30 mouse cellular contexts compared by ENCODE assay signal in genomic region chr1:96953358-96953757, GRCm38 (mm10).
"Had no signal": no experiment of that assay in that cellular context is flagged by ENCODE, and none has a peak within 500 bp of the region (broad histone marks: within the 10 kb centered on the region; RNA-seq: fewer than 3 reads in every experiment).

No protein-coding gene starts in this region.

- H3K27ac ChIP-seq: limb, embryonic 10.5 days; limb, embryonic 12.5 days; limb, embryonic 13.5 days; limb, embryonic 15.5 days; liver, embryonic 12.5 days; liver, embryonic 13.5 days; liver, embryonic 14.5 days; liver, embryonic 15.5 days; lung, embryonic 15.5 days; macrophage; midbrain, embryonic 10.5 days; midbrain, embryonic 12.5 days; midbrain, embryonic 13.5 days; midbrain, embryonic 15.5 days; neural tube, embryonic 12.5 days had no signal

- H3K36me3 ChIP-seq: limb, embryonic 10.5 days; limb, embryonic 12.5 days; limb, embryonic 13.5 days; limb, embryonic 15.5 days; liver, embryonic 12.5 days; liver, embryonic 13.5 days; liver, embryonic 15.5 days; lung, embryonic 15.5 days; midbrain, embryonic 10.5 days; midbrain, embryonic 12.5 days; midbrain, embryonic 13.5 days; midbrain, embryonic 15.5 days; neural tube, embryonic 12.5 days had no signal

- DNase-seq: left cerebral cortex, postnatal 4 days; liver; liver, embryonic 13.5 days; liver, postnatal 0 days; lung, adult 18-20 months; lung, adult 2 months; lung, embryonic 14.5 days; lung, postnatal 10 days; lung, postnatal 14 days; lung, postnatal 36 days; lung, postnatal 4 days had no signal

- H3K4me3 ChIP-seq: limb, embryonic 10.5 days; limb, embryonic 12.5 days; limb, embryonic 13.5 days; limb, embryonic 15.5 days; liver, embryonic 12.5 days; liver, embryonic 13.5 days; liver, embryonic 15.5 days; lung, embryonic 15.5 days; megakaryocyte, embryonic 14.5 days; midbrain, embryonic 10.5 days; midbrain, embryonic 12.5 days; midbrain, embryonic 13.5 days; midbrain, embryonic 15.5 days; myocyte; neural tube, embryonic 12.5 days had no signal

- H3K4me2 ChIP-seq: limb, embryonic 12.5 days; limb, embryonic 13.5 days; limb, embryonic 15.5 days; liver, embryonic 11.5 days; liver, embryonic 12.5 days; liver, embryonic 13.5 days; liver, embryonic 15.5 days; lung, embryonic 14.5 days; lung, embryonic 15.5 days; midbrain, embryonic 12.5 days; midbrain, embryonic 13.5 days; midbrain, embryonic 15.5 days; neural tube, embryonic 12.5 days had no signal

- ATAC-seq: liver, embryonic 12.5 days; liver, postnatal 0 days; lung, postnatal 0 days; midbrain, embryonic 13.5 days; midbrain, embryonic 15.5 days; midbrain, embryonic 16.5 days had no signal

- H3K4me1 ChIP-seq: limb, embryonic 10.5 days; limb, embryonic 12.5 days; limb, embryonic 13.5 days; limb, embryonic 15.5 days; liver, embryonic 12.5 days; liver, embryonic 13.5 days; liver, embryonic 15.5 days; lung, embryonic 15.5 days; megakaryocyte, embryonic 14.5 days; midbrain, embryonic 10.5 days; midbrain, embryonic 12.5 days; midbrain, embryonic 13.5 days; midbrain, embryonic 15.5 days; neural tube, embryonic 12.5 days had no signal

- H3K9ac ChIP-seq: limb, embryonic 12.5 days; limb, embryonic 13.5 days; limb, embryonic 15.5 days; liver, embryonic 12.5 days; liver, embryonic 13.5 days; liver, embryonic 14.5 days; liver, embryonic 15.5 days; liver, postnatal 0 days; lung, embryonic 14.5 days; lung, embryonic 15.5 days; midbrain, embryonic 12.5 days; midbrain, embryonic 13.5 days; midbrain, embryonic 15.5 days; neural tube, embryonic 12.5 days had no signal

- H3K9me3 ChIP-seq: limb, embryonic 10.5 days; limb, embryonic 12.5 days; limb, embryonic 13.5 days; limb, embryonic 15.5 days; liver, embryonic 12.5 days; liver, embryonic 13.5 days; liver, embryonic 15.5 days; lung, embryonic 15.5 days; megakaryocyte, embryonic 14.5 days; midbrain, embryonic 10.5 days; midbrain, embryonic 12.5 days; midbrain, embryonic 13.5 days; midbrain, embryonic 15.5 days; neural tube, embryonic 12.5 days had no signal

- H3K27me3 ChIP-seq: limb, embryonic 12.5 days; limb, embryonic 13.5 days; limb, embryonic 15.5 days; liver, embryonic 12.5 days; liver, embryonic 13.5 days; liver, embryonic 15.5 days; lung, embryonic 15.5 days; megakaryocyte, embryonic 14.5 days; midbrain, embryonic 12.5 days; midbrain, embryonic 13.5 days; midbrain, embryonic 15.5 days; neural tube, embryonic 12.5 days had no signal
